Mouse (Mus musculus): ENCODE data around the gene Gm49383.

DNA sequence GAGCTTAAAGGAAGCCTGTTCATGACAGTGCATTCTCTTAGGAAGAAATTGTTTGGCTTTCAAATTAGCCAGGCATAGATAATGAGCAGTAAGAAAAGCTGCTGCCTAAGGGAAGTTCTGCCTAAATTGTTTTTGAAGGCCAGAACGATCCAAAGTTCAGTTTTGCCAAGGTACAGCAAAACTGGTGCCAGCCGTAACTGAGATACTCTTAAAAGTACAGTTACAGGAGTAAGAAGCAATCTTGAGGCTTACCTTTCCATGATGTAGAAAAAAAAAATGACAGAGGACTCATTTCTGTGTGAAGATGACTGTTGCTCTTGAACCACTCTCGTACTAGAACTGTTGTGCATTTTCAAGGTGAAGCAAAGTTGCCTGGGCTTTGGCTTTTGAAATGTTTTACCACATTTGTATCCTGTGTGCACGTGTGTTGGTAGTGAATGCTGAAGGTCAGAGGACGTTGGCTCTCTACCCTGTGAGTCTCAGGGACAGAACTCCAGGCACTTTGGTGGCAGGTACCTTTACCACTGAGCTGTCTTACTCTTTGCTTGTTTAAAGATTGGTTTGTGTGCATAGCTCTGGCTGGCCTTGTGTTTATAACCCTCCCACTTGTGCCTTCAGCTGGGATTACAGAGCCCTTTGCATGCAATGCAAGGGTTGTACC, 10.0 kb downstream of the Gm49383 start:
- TF ChIP-seq POLR2A (IDR thresholded peaks at IDR 0.05; ENCODE audit: insufficient read length, low read depth) (no peak), SRF (IDR thresholded peaks at IDR 0.05; ENCODE audit: control insufficient read depth, insufficient read length, low read depth) (no peak), POLR2AphosphoS2 (IDR thresholded peaks at IDR 0.05; ENCODE audit: insufficient read length, low read depth) (no peak), TCF3 (IDR thresholded peaks at IDR 0.05; ENCODE audit: insufficient read length, low read depth) (no peak), MAX (IDR thresholded peaks at IDR 0.05; ENCODE audit: low read depth) (no peak)
